Mouse (Mus musculus): ENCODE measurements around the gene Slc22a4. TPM values are rescaled to one million over a fixed set of nuclear protein-coding genes. Genes with fewer than 3 reads are reported as not detected.
"Not testable (repeated sequence)": the region's sequence is repeated elsewhere in the genome, so short reads cannot be mapped to it uniquely, and the experiment has no call there.

The Slc22a4 gene
- polyA plus RNA-seq, 1 experiment = 5.4 TPM

DNA sequence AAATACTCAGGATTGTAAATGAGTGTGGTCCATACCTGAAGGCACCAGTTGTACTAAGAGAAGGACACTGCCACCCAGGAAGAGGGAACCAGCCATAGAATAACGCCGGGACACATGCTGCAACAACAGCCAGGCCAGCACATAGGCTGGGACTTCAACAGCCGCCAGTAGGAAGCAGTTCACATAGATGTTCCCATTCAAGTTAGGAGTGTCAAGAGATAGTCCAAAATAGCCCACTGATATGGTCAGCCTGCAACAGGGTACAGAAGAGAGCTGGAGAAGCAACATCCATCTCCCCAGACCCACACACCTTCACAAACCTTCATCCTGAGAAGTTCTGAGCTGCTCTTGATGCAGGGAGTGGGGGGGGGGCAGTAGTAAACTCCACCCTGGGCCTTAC, 73.2 kb downstream of the Slc22a4 start:
- TF ChIP-seq CTCF (IDR thresholded peaks at IDR 0.05; ENCODE audit: extremely low read depth, insufficient read depth, insufficient read length, insufficient replicate concordance) (no peak), POLR2A (IDR thresholded peaks at IDR 0.05; ENCODE audit: low read depth, low read length) (no peak)
- H3K36me3 ChIP-seq (ENCODE audit: control insufficient read depth, insufficient read depth, low read length) = no peaks in the 10 kb centered on the region

DNA sequence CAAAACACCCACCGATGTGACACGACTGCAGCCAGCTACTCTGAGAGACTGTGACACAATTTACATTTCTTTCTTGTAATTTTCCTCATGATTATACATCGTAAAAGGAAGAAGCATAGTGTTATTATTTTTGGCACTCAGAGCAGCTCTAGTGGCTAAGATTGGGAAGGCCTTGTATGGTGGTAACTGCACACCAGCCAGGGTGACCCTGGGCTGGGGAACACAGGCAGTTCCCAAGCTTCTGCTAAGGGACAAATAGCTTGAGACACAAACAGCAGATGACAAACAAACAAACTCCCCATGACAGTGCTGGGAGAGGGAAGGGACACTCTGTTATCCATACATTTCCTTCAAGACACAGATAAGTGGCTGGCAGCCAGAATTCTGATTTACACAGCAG, 77.8 kb downstream of the Slc22a4 start:
- H3K27me3 ChIP-seq (ENCODE audit: control insufficient read depth, insufficient read depth, low read length); H3K4me3 ChIP-seq (ENCODE audit: extremely low read depth, insufficient read depth, insufficient read length); H3K27ac ChIP-seq (ENCODE audit: insufficient read depth, low read length); H3K36me3 ChIP-seq (ENCODE audit: control insufficient read depth, insufficient read depth, low read length); DNase-seq (ENCODE audit: low read depth in 1 of 2, low spot score in 2 of 2); H3K4me1 ChIP-seq (ENCODE audit: control insufficient read depth, insufficient read depth, insufficient read length): not testable (repeated sequence)
- 100% methylated on average over 1 of the region's 3 CpGs for WGBS

More for the DNA sequence above, 73.2 kb downstream of the Slc22a4 start:
- H3K4me1 ChIP-seq (ENCODE audit: control insufficient read depth, insufficient read depth, insufficient read length) = no peaks in the 10 kb centered on the region
- DNase-seq (ENCODE audit: low read depth in 1 of 2, low spot score in 2 of 2) = no peak
- no peaks in the 10 kb centered on the region for H3K27me3 ChIP-seq (ENCODE audit: control insufficient read depth, insufficient read depth, low read length)
- 88% methylated on average over 3 of the region's 3 CpGs for WGBS
- no peak overlapping the region for H3K4me3 ChIP-seq (ENCODE audit: extremely low read depth, insufficient read depth, insufficient read length)
- H3K27ac ChIP-seq (ENCODE audit: insufficient read depth, low read length) = no peak overlapping the region

Other genes with a start within 250 kb of the Slc22a4 start
- 6.9 and 8.1 TPM in 2 replicates for gene Gm12216, start 168.8 kb downstream of the Slc22a4 start, polyA plus RNA-seq (2012; rRNA removed)
- 8.9 and 10.3 TPM in 2 replicates for gene Slc22a5, start 136.4 kb downstream of the Slc22a4 start, polyA plus RNA-seq (2012; rRNA removed)
- 1.6 and 1.8 TPM in 2 replicates for gene Slc22a21, start 47.8 kb downstream of the Slc22a4 start, polyA plus RNA-seq (2012; rRNA removed)
- gene Pdlim4, start 40.9 kb upstream of the Slc22a4 start, polyA plus RNA-seq (2012; rRNA removed) = 53.3 and 73.3 TPM in 2 replicates
- 2.6 and 2.8 TPM in 2 replicates for gene P4ha2, start 72.0 kb upstream of the Slc22a4 start, polyA plus RNA-seq (2012; rRNA removed)
- 0.15 TPM in 1 of 2 replicates, not detected in the other for gene Csf2, start 221.6 kb upstream of the Slc22a4 start, polyA plus RNA-seq (2012; rRNA removed)
- not detected in 2 replicates for gene Il3, start 239.2 kb upstream of the Slc22a4 start, polyA plus RNA-seq (2012; rRNA removed)